Mouse (Mus musculus) urinary bladder, postnatal 25 days (tissue): Measurements from ENCODE around the gene Fbxl5.
A peak's percentile ranks its signal among the peaks of the same experiment; 100 is the strongest.

Experiments used
- DNase-seq: peaks from one replicate; pipeline ENCODE4 v3.0.0; 2022; ENCODE audit warnings: low spot score

Fbxl5 gene

DNA sequence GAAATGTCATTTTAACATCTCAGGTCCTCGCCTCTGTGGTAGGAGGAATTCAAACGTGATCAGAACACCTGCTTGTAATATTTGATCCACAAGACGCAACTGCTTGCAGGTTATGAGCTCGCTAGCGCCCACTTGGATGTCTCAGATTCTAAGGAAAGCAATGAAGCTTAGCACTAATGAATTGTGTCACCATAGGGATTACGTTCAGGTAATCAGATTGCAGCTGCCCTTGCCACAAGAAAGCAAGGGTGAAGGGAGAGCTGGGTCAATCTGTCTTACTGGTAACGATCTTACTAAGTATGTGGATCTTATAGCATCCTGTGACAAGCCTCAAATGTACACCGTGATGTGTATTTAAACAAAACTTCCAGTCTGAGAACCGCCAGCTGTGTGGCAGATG, 5.9 kb upstream of the Fbxl5 start:
- DNase-seq: no peak

DNA sequence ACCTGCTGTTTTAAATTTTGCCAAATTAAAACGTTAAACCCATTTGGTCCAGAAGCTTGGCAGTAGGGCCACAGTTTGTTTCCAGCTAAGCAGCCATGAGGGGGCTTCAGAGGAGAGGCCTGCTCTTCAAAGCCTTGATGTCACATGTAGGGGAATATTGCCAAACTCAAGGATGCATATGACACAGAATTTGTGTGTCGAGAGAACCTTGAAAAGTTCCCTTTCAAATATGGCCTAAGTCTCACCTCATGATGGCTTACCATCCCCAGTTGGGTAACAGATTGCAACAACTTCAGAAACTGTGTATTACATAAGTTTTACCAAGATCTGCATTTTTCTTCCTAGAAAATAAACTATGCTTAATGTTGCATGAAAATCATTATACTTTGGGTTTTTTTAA, 5.4 kb upstream of the Fbxl5 start:
- no peak for DNase-seq

DNA sequence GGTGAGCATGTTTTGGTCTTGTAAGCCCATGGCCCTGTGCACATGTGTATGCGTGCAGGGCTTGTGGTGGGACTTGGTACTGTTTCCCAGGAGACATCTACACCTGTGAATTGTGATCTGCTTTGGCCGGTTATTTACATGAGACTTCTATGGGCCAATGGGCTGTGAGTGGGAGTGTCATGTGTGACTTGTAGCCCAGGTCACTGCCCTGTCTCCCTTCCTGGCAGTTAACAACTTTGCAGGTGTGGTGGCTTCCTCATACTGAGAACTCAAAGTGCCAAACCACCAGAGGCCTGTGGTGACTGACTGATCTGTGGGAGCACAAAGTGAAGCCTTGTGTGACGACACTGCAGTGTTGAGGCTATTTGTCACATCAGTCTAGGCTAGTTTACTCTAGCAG, 3.1 kb upstream of the Fbxl5 start:
- no peak for DNase-seq

DNA sequence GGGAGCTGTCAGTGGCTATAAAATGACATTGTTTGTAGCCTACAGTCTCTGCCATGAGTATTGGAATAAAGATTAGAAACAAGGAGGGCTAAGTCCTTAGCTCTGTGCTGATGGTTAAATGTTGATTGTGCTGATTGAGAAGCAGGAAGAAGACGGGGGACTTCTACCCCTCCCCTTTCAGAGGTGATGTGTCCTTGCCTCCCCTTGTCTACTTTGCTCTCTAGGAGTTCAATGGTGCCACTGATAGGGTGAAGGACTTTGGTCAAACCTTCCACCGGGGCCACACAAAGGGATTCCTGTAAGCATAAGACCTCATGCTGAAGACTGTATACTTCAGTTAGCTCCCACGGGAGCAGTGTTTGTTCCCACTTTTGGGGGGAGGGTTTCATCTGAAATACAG, 1.4 kb upstream of the Fbxl5 start:
- no peak for DNase-seq

DNA sequence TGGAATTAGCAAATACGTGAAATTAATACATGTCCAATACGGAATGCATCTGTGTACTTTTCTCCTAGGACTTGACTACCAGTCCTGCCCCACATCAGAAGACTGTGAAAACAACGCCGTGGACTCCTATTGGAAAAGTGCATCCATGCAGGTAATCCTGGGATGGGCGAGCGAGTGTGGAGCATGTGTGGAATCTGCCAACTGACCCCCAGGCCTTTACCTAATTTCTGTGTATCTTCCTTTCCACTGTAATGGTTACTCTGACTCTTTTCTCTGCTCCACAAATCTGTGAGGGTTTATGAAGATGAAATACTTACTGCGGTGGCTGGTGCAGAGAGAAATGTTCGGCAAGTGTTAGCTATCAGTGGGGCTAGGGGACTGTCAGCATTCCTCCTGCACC, 761 bp upstream of the Fbxl5 start:
- DNase-seq: no peak

DNA sequence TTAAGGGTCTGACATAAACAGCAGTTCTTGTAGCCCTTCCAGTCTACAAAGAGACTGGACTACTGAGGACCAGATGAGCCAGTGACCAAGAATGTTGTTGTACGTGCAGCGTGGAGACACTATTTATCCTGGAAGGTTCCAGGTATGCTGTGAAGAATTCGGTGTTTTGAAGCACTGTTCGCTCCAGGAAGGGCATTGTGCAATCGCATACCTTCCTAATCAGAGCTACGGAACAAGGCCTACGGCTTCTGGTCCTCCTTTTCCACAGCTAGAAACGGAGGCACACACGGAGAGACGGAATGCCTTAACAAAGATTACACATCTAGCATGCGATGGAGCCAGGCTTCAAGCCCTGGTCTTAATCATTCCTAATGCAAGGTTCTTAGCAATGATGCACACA, 653 bp downstream of the Fbxl5 start:
- no peak for DNase-seq

DNA sequence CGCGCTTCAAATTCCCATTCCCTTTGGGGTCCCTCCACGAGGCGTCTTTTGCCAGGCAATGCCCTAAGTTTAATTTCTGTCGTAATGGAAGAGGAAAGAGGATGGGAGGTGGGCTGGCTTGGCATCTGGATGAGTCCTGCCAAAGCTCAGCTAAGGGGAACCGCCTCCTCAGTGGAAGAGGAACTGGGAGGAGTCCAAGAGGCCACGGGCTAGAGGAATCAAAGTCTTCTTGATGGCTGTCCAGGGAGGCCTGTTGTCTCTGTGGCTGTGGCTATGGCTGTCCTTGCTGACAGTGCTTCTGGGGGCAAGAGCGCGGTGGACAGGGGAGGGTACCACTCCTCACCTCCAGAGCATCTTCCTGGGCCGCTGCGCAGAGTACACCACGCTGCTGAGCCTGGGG, 2.7 kb downstream of the Fbxl5 start, which contains the start of gene Bst1:
Bst1 (plus strand) TSS at position 191 of the 400 bp plus-strand sequence.
- no peak for DNase-seq

DNA sequence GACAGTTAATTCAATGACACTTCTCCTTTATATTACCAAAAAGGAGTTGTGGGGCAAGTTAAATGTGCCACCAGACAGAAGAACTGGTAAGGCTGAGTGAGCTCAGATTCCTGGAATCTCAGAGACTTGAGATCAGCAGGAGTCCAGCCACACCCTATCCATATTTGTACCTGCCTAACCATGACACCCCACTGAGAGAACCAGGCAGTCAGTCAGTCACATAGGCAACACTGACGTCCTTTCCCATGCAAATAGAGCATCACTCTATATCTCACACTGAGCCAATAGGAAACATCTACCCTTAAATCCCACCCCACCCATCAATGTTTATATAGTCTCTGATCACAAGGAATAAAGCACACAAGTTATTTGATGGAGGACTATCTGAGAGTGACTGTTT, 5.7 kb downstream of the Fbxl5 start:
- no peak for DNase-seq

DNA sequence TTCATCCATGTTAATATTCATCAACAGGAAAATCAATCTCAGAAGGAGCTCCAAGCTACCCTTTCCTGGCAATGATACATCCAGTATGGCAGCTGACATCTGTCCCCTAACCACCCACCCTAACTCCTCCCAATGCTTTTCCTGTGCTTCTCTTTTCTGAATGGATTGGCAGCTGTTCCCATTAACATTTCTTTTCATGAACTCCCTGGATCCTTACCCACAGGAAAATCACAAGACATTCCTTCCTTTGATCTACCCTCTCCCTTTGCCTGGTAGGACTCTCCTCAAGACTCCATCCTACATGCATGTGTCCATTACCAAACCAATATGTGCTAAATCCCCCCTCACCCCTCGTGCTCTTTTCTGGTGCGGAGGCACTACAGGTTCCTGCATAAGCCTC, 6.9 kb downstream of the Fbxl5 start:
- no peak for DNase-seq

DNA sequence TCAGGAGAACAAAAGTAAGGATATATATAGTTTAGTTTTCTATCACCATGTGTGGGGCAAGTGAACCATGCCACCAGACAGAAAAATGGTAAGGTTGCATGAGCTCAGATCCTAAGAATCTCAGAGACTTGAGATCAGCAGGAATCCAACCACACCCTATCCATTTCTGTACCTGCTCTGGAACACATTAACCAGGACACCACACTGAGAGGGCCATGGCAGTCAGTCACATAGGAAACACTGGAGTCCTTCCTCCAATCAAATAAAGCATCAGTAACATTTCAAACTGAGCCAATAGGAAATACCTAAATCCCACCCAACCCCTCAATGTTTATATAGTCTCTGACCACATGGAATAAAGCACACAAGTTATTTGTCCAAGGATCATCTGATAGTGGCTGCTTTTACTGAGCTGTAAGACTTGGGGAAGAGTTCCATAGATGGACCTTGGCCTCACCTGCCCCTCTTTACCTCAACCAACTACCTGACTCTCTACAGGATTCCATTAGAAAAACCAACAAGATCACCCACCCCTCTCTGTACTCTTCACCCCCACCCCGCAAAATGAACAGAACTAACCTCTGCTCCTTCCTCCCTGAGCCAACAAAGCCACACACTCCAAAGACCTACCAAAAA, 10.9 kb downstream of the Fbxl5 start:
- DNase-seq: no peak

DNA sequence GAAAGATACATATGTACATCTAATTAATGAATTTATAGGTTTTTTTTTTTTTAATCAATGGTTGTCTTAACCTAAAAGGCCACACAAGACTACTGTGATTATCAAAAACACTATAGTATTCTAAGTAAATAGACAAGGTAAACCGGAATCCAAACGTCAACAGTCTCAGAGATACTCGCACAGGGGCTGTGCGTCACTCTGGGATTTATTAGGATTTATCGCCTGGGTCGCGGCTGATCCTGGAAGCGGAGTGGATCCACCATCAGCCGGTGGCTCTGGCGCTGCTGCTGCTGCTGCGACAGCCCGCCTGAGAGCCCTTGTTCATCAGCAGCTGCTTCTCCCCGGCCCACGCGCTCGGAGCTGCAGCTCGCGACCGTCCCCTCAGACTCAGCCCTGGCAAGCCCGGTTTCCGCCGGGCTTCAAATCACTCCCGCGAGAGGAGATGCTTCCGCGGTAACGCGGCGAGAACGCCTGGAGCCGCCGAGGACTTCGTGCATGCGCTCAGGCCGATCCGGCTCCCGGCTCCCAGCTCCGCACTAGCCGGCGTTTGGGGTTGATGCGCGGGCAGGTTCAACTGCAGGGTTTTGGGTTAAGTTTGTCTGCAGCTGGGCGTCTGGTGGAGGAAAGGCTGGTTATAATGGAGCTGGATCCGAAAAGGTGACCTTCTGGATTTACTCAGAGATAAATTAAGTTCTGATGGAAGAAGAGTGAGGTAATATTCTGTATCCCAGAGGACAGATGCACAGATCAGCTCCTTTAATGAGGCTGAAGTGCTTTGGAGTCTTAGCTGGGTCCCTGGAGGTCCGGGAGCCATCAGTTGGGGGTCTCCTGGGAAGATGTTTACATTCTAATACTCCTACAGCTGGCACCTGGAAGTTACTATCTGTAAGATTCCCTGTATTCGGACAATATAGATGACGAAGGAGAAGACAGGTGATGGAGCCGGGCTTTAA, 13.4 kb downstream of the Fbxl5 start:
- peak; percentile 75 for DNase-seq

DNA sequence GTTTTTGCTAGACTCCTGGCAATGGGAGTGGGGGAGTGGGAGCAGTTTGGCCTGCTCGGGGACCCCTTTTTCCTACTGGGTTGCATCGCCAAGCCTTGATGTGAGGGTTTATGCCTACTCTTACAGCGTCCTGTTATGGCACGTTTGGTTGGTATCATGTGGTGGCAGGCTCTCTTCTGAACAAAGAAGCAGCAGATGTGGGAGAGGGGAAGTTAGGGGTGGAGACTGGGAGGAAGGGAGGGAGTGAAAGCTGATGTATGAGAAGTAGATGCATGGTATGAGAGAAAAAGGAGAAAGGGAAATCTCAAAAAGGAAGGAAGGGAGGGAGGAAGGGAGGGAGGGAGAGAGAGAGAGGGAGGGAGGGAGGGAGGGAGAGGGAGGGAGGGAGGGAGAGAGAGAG, 14.5 kb downstream of the Fbxl5 start:
- DNase-seq: no peak

DNA sequence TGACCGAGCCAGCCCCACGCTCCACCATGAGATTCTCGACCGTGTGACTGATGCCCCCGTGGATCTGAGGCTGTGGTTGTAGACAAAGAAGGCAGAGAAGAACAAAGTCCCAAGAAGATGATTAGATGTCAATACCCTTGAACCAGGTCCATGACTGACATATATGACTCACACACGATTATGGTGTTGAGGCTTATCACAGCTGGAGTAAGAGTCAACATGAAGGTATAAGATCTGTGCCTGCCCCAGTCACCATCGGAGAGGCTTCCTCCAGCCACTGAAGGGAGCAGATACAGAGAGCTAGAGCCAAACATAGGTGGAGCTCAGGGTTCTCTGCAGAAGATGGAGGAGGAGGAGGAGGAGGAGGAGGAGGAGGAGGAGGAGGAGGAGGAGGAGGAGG, 15.1 kb downstream of the Fbxl5 start:
- no peak for DNase-seq

DNA sequence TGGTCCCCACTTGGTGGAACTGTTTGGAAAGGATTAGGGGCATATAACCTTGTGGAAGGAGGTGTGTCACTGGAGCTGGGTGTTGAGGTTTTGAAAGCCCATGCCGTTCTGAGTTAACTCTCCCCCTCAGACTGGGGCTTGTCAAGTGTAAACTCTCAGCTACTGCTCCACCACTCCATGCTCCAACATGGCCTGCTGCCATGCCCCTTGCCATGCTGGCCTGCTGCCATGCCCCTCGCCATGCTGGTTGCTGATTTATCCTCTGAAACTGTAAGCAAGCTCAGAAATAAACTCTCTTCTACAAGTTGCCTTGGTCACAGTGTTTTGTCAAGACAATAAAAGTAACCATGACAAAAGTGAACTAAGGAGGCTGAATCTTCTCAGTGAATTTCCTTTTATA, 16.0 kb downstream of the Fbxl5 start:
- no peak for DNase-seq

DNA sequence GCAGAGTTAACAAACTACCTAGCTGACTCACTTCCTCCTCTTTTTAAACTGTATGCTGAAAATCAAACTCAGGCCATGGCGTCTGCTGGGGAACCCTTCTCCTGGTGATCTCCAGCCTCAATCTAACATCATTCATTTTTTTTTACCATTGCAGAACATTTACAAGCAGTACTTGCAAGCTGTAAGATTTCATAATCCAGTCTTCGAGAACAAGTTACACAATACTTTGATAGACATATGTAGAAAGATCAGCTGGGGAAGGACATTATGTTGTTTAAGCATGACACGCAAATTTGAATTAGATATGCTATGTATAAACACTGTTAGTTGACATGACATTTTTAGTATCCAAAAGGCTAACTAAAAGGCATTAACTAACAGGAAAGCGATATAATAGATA, 19.6 kb downstream of the Fbxl5 start:
- no peak for DNase-seq

DNA sequence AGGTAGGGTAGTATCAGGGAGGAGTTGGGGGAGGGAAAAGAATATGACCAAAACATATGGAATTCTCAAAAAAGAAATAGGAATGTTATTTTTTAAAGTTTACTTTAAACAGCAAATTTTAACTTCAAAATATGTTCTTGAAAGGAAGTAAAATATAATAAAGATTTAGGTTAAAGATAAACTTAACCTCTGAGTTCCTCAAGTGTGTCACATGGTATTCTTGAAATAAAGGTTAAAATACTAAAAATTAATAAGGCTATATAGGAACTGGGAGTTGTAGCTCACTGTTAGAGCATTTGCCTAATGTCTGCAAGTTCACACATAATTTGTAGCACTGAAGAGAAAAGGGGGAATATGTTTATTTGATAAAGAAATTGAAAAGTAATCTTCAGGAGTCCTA, 20.2 kb downstream of the Fbxl5 start:
- no peak for DNase-seq

DNA sequence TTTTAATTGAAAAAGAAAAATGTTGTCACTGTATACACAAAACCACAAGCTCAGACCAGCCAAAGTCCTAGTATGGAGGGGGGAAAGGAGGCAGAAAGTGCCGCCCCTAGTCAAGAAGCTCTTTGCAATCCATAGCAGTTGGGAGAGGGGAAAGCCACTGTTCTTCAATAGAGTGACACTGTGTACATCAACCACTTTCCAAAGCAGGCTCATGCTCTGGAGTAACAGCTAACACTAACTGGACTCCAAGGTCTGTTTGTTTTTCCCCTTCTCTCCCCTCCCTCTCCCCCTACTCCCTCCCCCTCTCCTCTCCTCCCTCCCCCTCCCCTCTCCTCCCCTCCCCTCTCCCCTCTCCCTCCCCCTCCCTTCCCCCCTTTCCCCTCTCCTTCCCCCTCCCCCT, 20.7 kb downstream of the Fbxl5 start:
- DNase-seq: no peak

DNA sequence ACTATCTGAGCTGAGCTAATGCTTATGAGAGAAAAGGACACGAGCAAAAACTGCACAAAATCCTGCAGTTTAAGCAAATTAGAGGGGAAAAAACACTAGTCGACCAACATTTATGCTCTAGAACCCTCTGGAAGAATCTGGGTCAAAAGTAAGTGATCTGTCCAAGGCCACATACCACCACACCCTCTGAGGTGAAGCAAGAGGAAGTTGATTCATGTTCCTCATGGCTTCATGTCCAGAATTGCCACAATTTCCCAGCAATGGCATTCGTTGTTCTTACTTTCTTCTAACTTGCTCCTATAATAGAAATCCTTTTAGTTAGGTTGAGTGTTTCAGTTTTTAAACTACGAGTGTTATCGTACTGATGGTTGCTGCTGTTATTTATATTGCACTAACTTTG, 21.9 kb downstream of the Fbxl5 start:
- no peak for DNase-seq

DNA sequence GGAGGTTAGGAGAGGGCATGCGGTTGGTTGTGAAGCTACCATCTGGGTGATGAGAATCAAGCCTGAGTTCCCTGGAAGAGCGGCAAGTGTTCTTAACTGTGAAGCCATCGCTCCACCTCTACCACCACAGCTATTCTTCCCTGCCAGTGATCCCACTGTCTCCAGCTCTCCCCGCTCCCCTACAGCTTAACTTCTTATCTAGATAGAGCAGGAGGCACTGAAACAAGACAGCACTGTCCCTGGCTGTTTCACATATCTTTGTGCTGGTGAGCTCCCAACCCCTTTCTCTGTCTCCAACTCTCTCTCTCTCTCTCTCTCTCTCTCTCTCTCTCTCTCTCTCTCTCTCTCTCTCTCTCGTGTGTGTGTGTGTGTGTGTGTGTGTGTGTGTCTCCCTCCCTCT, 29.1 kb downstream of the Fbxl5 start:
- no peak for DNase-seq

DNA sequence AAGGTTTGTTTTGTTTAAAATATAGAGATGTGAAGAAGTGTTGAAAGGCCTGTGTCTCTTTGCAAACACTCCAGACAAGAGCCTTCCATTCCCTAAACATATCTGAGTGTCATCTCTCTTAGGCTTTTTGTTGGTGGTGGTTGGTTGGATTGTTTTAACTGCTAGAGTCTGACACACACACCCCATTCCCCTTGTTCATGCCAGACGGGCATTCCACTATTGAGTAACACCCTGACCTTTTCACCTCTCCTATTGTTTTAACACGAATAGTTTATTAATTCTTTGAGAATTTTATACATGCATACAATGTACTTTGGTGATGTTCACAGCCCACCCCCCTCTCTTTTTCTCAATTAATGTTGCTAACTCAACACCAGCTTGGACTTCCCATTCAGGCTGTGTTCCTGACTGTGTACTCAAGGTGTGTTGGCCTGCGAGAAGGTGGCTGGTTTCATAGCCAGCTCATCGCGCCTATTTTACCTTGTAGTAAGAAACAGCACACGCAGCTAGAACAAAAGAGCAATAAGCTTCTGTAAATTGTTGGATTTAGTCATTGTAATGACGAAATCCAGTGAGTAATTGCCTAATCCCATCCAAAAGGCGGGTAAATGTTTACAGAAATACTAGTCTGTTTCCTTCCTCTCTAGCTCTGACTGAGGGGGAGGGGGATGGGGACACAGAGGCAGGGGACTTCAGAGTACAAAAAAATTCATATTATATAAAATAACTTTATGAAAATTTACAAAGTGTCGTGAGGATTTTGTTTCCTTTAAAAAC, 33.3 kb downstream of the Fbxl5 start:
- no peak for DNase-seq

DNA sequence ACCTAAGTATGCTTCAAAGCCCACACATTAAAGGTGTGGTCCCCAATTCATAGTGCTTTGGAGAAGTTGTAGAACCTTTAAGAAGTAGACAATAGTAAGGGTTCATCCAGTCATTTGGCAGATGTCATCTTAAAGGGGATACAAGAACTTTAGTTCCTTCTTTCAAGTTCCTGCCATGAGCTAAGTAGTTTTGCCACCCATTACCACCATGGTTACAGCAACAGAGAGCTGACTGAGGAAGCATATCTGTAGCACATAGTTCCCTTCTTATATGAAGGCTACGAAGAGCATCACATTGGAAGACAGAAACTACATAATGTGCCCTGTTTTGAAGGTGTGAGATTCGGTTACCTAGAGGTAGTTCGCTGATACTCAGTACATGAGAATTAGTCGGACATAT, 34.8 kb downstream of the Fbxl5 start:
- no peak for DNase-seq

DNA sequence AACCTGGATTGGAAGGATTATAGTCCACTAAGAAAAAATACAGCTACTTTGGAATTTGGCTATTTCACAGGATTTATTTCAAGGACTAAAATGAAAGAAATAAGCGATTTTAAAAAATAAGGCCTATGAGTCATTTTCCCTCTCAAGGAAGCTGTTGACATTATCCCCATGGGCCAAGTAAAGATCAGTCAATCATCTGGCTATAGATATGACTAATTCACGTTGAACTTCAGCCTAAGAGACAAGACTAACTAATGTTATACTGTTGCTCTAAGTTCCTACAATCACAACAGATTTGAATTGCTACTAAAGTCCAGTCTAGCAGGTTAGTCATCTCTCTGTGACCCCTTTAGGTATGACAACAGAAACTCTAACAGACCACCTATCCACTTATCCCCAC, 37.4 kb downstream of the Fbxl5 start:
- DNase-seq: no peak
